Mouse (Mus musculus): ENCODE data around the gene Olfr800.

Gene Olfr800

DNA sequence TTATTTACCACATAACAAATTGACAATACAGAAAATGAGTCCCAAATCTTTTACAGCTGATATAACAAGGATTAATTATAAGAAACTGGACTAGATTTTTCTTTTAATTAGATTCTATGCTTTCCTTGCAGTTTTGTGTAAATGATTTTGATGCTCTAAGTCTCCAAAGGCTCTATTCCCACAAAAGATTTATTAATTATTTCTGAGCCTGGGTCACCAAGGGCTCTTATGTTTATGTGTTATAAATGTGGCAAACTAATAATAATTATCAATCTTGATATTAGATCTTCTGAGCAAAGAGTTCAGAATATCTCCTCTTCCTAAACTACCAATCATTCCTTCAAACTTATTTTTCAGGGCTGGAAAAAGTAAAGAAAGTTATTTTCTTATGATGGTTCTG, at the start of gene Olfr800:
Gene Olfr800 (plus strand): TSS at position 301 of the 400 bp plus-strand sequence.
- no peak for DNase-seq (ENCODE audit: low read depth, low spot score)

DNA sequence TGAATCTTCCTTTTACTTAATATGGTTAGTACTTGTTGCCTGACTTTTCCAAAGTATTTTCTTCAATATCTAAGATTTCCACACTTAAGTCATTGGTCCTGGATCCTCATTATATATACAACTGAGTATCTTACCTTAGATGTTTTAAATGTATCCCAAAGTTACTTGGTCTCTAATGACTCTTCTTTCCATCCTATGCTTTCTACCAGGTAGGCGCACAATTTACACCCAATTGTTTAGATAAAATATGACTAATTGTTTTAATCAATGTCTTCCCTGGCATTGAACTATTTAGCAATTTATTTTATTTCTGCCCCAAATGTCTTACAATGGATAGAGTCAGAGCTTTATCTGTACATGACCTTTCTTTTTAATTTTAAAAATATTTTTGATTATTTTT, 45.0 kb upstream of the Olfr800 start, which contains the start of gene Olfr796:
Gene Olfr796 (minus strand): TSS at position 101 of the 400 bp plus-strand sequence.
- DNase-seq (ENCODE audit: low read depth, low spot score), result no peak

DNA sequence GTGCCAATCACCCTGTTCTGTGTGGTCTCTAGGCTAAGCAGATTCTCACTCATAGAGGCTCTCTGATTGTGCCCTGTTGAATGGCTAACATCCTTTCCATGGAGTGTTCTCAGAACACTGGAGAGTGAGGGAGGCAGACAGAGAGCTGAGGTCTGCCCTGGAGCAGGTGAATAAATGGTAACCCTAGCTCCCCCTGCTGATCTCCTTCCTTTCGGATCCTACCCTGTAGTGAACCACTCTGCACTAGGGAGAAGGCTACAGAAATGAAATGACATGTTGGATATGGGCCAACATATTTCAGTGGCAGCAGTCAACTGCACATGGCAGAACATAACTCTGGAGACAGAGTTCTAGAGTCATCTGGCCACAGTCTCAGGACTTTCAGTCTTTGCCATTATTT, 35.8 kb upstream of the Olfr800 start:
- DNase-seq (ENCODE audit: low read depth, low spot score), result no peak

DNA sequence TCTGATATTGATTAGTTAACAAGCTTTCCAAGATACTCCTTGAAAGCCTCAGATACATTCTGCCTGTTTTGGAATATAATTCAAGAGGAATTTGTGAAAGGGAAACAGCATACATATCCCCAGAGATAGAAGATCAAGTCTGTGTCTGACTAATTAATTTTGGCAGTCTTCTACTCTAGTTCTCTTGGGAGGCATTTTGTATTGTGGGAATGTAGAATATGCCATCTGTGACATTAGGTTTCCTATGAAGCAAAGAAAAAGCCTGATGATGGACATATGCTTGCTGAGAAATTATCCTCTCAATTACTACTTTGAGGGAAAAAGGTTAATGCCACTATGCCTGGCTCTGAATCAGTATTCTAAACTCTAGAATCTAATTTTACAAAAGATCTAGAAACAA, 34.2 kb upstream of the Olfr800 start:
- DNase-seq (ENCODE audit: low read depth, low spot score), result no peak

DNA sequence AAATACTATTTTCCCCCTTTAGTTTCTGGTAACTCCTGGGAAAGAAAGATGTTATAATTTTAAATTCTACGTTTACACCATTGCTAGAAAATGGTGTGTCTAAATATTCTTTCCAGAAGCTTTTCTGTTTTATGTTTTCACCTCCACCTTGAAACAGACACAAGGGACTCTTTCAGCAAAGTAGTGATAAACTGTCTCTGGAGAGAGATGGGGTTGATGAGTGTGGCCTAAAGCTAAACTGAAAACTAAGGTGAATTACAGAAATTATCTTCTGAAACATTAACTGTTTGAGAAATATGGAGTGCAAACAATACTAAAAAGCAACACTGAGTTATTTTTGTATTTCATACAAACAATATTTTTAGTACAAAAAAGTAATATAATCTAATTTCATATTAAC, 29.7 kb upstream of the Olfr800 start, which contains the start of gene Olfr798:
Gene Olfr798 (minus strand): TSS at position 101 of the 400 bp plus-strand sequence.
- no peak for DNase-seq (ENCODE audit: low read depth, low spot score)

DNA sequence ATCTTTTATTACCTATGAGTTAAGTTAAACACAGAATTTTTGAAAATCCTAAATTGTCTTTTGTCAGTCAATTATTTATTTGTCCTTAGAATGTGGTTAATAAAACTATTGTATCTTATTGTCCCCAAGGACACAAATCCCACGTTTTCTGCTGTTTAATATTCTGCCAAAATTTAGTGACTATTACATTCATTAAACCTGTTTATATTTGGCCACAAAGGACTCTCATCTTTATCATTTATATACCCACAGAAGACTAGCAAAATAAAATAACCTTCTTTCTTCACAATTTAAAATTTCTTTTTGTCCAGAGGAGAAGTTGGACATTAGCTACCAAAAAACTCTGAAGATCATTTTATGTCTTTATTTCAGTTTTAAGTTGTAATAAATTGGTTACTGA, 20.3 kb upstream of the Olfr800 start, which contains the start of gene Olfr799:
Gene Olfr799 (plus strand): TSS at position 301 of the 400 bp plus-strand sequence.
- no peak for DNase-seq (ENCODE audit: low read depth, low spot score)

DNA sequence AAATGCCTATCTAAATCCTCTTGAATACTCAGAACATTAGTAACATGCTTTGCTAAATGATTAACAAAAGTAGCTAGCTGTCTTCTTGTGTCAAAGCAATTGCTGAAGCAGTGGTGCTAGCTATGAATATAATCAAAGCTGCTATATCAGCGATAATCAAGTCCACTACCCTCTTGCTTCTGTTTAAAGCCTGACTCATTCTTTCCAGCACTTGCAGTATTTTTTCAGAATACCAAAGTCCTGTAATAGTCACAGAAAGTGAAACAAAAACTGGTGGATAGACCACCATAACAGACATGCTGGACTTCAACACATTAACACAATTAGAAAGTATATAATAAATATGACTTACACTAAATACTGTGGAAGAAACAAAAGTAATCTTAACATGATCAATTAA, 5.7 kb upstream of the Olfr800 start:
- no peak for DNase-seq (ENCODE audit: low read depth, low spot score)

DNA sequence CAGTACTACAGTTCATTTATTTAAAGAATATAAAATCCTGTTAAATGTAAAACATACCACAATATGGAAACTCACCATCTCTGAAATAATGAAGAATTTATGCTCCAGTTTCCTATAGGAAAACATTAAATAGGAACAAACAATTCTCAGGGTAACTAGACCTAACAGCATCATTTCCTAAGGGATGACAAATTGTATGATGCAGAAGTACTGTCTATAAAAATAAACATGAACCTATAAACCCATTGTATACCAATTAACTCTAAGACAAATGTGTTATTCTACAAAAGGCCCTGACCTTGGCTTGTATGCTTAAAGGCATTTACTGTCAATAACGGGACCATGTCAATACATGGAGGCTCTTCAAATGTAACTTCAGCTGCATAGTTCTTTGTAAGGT, 16.3 kb downstream of the Olfr800 start, which contains the start of gene Olfr801:
Gene Olfr801 (minus strand): TSS at position 101 of the 400 bp plus-strand sequence.
- no peak for DNase-seq (ENCODE audit: low read depth, low spot score)

DNA sequence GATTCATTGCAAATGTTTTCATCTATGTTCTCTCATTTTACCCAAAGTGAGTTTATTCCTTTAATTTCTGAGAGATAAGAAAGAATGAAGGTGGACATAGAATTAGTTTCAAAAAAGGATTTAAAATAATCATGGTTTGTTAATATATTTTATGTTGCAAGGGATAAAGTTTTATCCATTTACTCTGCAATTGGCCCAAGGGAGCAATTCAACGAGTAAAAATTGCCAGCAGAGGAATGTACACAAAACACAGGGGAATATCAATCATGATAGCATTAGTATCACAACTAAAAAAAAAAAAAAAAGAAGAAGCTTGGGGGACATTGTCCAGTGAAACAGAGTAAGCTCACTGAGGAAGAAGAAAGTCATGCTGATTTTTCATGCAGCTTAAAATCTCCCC, 30.6 kb downstream of the Olfr800 start, which contains the start of gene Olfr802:
Gene Olfr802 (minus strand): TSS at position 101 of the 400 bp plus-strand sequence.
- DNase-seq (ENCODE audit: low read depth, low spot score), result no peak

DNA sequence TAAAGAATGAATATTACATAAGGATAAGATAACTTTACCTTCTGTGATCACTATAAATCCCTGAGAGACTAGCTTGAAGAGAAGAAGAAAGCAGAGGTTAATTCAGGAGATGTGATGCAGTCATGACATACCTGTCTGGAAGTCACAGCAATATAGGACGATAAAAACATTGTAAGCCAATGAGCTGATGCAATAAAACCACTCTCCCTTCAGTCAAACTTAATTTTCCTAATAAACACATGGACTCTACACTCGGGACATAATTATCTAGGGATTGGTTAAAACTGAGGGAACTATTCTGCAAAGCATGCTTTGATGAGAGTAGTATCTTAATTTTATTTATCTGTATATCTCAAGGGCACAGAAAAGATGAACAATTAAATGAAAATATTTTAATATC, 36.7 kb downstream of the Olfr800 start, which contains the start of gene Olfr803:
Gene Olfr803 (minus strand): TSS at position 101 of the 400 bp plus-strand sequence.
- no peak for DNase-seq (ENCODE audit: low read depth, low spot score)

DNA sequence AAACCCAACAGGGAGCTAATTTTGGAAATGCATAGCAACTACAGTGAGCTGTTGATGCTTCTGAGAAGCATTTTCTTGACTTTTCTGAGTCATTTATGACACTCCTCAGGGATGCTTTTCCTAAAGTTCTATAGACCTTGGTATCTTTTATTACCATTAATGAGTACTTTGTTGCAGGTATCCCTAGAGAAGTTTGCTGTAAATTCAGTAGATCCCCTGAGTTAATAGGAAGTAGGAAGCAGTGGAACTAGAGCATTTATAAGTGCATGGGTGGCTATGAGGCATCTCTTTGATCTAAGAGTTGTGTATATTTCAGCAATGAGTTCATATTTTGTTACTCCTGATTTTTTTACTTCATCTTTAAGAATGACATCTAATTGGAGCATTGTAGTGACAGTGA, 45.4 kb downstream of the Olfr800 start, which contains the start of gene Olfr804:
Gene Olfr804 (plus strand): TSS at position 301 of the 400 bp plus-strand sequence.
- no peak for DNase-seq (ENCODE audit: low read depth, low spot score)
